In the genomic region with DNA sequence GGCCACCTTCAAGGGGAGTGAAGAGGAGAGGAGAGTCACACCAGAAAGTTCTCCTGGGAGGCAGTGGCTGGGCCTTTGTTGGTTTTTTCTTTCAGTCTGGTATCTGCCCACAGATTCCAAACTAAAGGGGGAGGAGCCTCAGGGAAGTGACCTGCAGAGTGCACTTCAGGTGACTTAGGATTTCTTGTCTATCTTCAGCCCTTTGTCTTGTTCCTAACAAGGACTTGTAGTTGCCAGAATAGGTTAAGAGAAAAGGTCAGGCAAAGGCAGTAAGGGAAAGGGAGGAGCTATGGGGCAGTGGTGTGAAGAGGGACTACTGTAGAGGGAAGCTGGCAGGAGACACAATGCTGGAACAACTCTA, we compare ENCODE assay signal across 10 mouse cellular contexts. TPM values are rescaled to one million over a fixed set of nuclear protein-coding genes. Genes with fewer than 3 reads are reported as not detected.
DNase-seq lines count a peak whose midpoint lies in the region; ATAC-seq and TF ChIP-seq lines count a peak whose summit lies in the region.
"Had no signal": no experiment of that assay in that cellular context is flagged by ENCODE, and none has a peak within 500 bp of the region (broad histone marks: within the 10 kb centered on the region; RNA-seq: fewer than 3 reads in every experiment).

No protein-coding gene starts in this region.

- no peak for ATAC-seq in heart, embryonic 16.5 days (replicated peaks; ENCODE audit: extremely low read depth, insufficient read depth, low FRiP score)
- no peak for ATAC-seq in lung, postnatal 0 days
- ATAC-seq in midbrain, embryonic 14.5 days (ENCODE audit: low FRiP score, low TSS enrichment) = no peak

- no peak for DNase-seq in heart, adult 9 months (ENCODE audit: low spot score in 2 of 2)
- no peak for DNase-seq in lung, postnatal 0 days (ENCODE audit: low spot score)
- no peak for DNase-seq in lung, postnatal 4 days
- no peak for DNase-seq in embryonic facial prominence, embryonic 10.5 days (ENCODE audit: low spot score)
- no peak for DNase-seq in midbrain, embryonic 14.5 days
- DNase-seq in frontal cortex, postnatal 36 days (ENCODE audit: low spot score in 2 of 2) = no peak
- no peak for DNase-seq in kidney, postnatal 10 days

- H3K4me2 ChIP-seq in heart, embryonic 16.5 days (ENCODE audit: low read depth, low read length) = no peak overlapping the region
- no peak overlapping the region for H3K4me2 ChIP-seq in lung, postnatal 0 days (replicated peaks; ENCODE audit: low read depth, low read length)
- H3K4me2 ChIP-seq in midbrain, embryonic 14.5 days (ENCODE audit: low read length) = no peak overlapping the region

- H3K9me3 ChIP-seq in heart, embryonic 16.5 days (replicated peaks; ENCODE audit: control insufficient read depth, low read length) = no peaks in the 10 kb centered on the region
- no peaks in the 10 kb centered on the region for H3K9me3 ChIP-seq in lung, postnatal 0 days (ENCODE audit: low read length)
- H3K9me3 ChIP-seq in embryonic facial prominence, embryonic 10.5 days = no peaks in the 10 kb centered on the region
- no peaks in the 10 kb centered on the region for H3K9me3 ChIP-seq in midbrain, embryonic 14.5 days (ENCODE audit: control insufficient read depth, low read length)

- no peaks in the 10 kb centered on the region for H3K27me3 ChIP-seq in heart, embryonic 16.5 days (ENCODE audit: control insufficient read depth, insufficient read depth, low read length)
- no peaks in the 10 kb centered on the region for H3K27me3 ChIP-seq in lung, postnatal 0 days (replicated peaks; ENCODE audit: insufficient read depth, low read length)
- H3K27me3 ChIP-seq in embryonic facial prominence, embryonic 10.5 days (replicated peaks; ENCODE audit: low read depth, poor library complexity, severe bottlenecking) = no peaks in the 10 kb centered on the region
- H3K27me3 ChIP-seq in midbrain, embryonic 14.5 days (ENCODE audit: control insufficient read depth, insufficient read depth, low read length) = no peaks in the 10 kb centered on the region

- H3K36me3 ChIP-seq in heart, embryonic 16.5 days (ENCODE audit: control insufficient read depth, insufficient read depth) = peaks cover 46% of the 10 kb centered on the region
- H3K36me3 ChIP-seq in lung, postnatal 0 days (ENCODE audit: insufficient read depth, low read length) = peaks cover 18% of the 10 kb centered on the region
- H3K36me3 ChIP-seq in embryonic facial prominence, embryonic 10.5 days (replicated peaks) = peaks cover 85% of the 10 kb centered on the region
- H3K36me3 ChIP-seq in midbrain, embryonic 14.5 days (ENCODE audit: control insufficient read depth, insufficient read depth, low read length) = peaks cover 88% of the 10 kb centered on the region

- no peak overlapping the region for H3K4me3 ChIP-seq in heart, embryonic 16.5 days (ENCODE audit: low read length)
- no peak overlapping the region for H3K4me3 ChIP-seq in lung, postnatal 0 days (ENCODE audit: low read depth, low read length)
- no peak overlapping the region for H3K4me3 ChIP-seq in embryonic facial prominence, embryonic 10.5 days
- H3K4me3 ChIP-seq in midbrain, embryonic 14.5 days (replicated peaks; ENCODE audit: low read depth, low read length) = no peak overlapping the region
- H3K4me3 ChIP-seq: left cerebral cortex, adult 2 months had no signal

- H3K4me1 ChIP-seq in heart, embryonic 16.5 days (ENCODE audit: control insufficient read depth, insufficient read depth, low read length) = peaks cover 22% of the 10 kb centered on the region
- peaks cover 13% of the 10 kb centered on the region for H3K4me1 ChIP-seq in lung, postnatal 0 days (ENCODE audit: insufficient read depth, low read depth, low read length)
- H3K4me1 ChIP-seq in embryonic facial prominence, embryonic 10.5 days = peaks cover 28% of the 10 kb centered on the region
- no peaks in the 10 kb centered on the region for H3K4me1 ChIP-seq in midbrain, embryonic 14.5 days (ENCODE audit: control insufficient read depth, insufficient read depth, low read length)

- TF ChIP-seq EP300 in lung, postnatal 0 days (IDR thresholded peaks at IDR 0.05) = no peak

- TF ChIP-seq CTCF in lung, postnatal 0 days (IDR thresholded peaks at IDR 0.05) = no peak

- peak overlapping the region; percentile 47 for H3K27ac ChIP-seq in heart, embryonic 16.5 days (ENCODE audit: low read length)
- H3K27ac ChIP-seq in lung, postnatal 0 days (ENCODE audit: low read length) = 0 out of 2 replicates have a peak overlapping the region, but pooled peaks have one; percentile 51
- H3K27ac ChIP-seq in embryonic facial prominence, embryonic 10.5 days (replicated peaks) = peak overlapping the region; percentile 77
- peak overlapping the region; percentile 49; the same call in 1 of the 2 replicates for H3K27ac ChIP-seq in midbrain, embryonic 14.5 days (replicated peaks; ENCODE audit: low read depth, low read length)
- H3K27ac ChIP-seq: left cerebral cortex, adult 2 months; liver, embryonic 14.5 days had no signal

- peak overlapping the region; percentile 20; the same call in 1 of the 2 replicates for H3K9ac ChIP-seq in heart, embryonic 16.5 days (ENCODE audit: low read length)
- no peak overlapping the region for H3K9ac ChIP-seq in lung, postnatal 0 days (replicated peaks; ENCODE audit: low read depth)
- no peak overlapping the region for H3K9ac ChIP-seq in midbrain, embryonic 14.5 days (replicated peaks; ENCODE audit: low read length)
- H3K9ac ChIP-seq: liver, embryonic 14.5 days had no signal

RNA-seq across cellular contexts. Expression of a gene that starts 17.6 kb away (rescaled TPM):
- polyA plus RNA-seq in heart, embryonic 16.5 days (2015; fragmentation: Nextera tagmentation; extraction: Ambion mirVana) = 40.9 and 41.1 TPM in 2 replicates
- 22.7 and 25.5 TPM in 2 replicates for polyA plus RNA-seq in lung, postnatal 0 days (2015; fragmentation: Nextera tagmentation; extraction: Ambion mirVana)
- polyA plus RNA-seq in embryonic facial prominence, embryonic 10.5 days (2016; fragmentation: Nextera tagmentation; extraction: Ambion mirVana) = 7.3 and 11.2 TPM in 2 replicates
- polyA plus RNA-seq in midbrain, embryonic 14.5 days (2014; fragmentation: Nextera tagmentation; extraction: Ambion mirVana) = 20.2 and 21.2 TPM in 2 replicates

RNA-seq across cellular contexts. Expression of a gene that starts 59.1 kb away (rescaled TPM):
- polyA plus RNA-seq in heart, embryonic 16.5 days (2015; fragmentation: Nextera tagmentation; extraction: Ambion mirVana) = 25.7 and 26.3 TPM in 2 replicates
- 22.9 and 23.2 TPM in 2 replicates for polyA plus RNA-seq in lung, postnatal 0 days (2015; fragmentation: Nextera tagmentation; extraction: Ambion mirVana)
- 91.5 and 96.8 TPM in 2 replicates for polyA plus RNA-seq in embryonic facial prominence, embryonic 10.5 days (2016; fragmentation: Nextera tagmentation; extraction: Ambion mirVana)
- 61.9 and 78.7 TPM in 2 replicates for polyA plus RNA-seq in midbrain, embryonic 14.5 days (2014; fragmentation: Nextera tagmentation; extraction: Ambion mirVana)
